Mouse (Mus musculus): ENCODE measurements at regions not wholly inside any gene's neighbourhood (a gene's known extent, or its start where the extent isn't known, plus 50 kb on each side); places are given as distances from the start of the nearest gene placed in this dataset.

- no peak for TF ChIP-seq POLR2A (IDR thresholded peaks at IDR 0.05; ENCODE audit: extremely low read depth, insufficient read depth, low read length)
- no peak for TF ChIP-seq CTCF (IDR thresholded peaks at IDR 0.05; ENCODE audit: extremely low read depth, insufficient read depth, low read length)
Measured at GRCm38 (mm10) chr16:90622677-90623225, 104.5 kb downstream of the Mis18a start.
